Mouse (Mus musculus) hindbrain, embryonic 12.5 days (tissue): ENCODE data around the gene Calhm1. TPM values are rescaled to one million over a fixed set of nuclear protein-coding genes. Genes with fewer than 3 reads are reported as not detected.

Experiments used
- ATAC-seq: fragments of 200-750 bp; cut with Nextera tagmentation; 2 replicates; pipeline ENCODE4 v1.8.0; 2017; ENCODE audit warnings: moderate TSS enrichment; ENCODE audit not compliant: low FRiP score
- H3K27ac ChIP-seq: fragments of 300-500 bp; sonication (generic); 2 replicates; pipeline ENCODE4 v1.5.1; 2016; ENCODE audit warnings: mild to moderate bottlenecking
- H3K27me3 ChIP-seq: fragments of 300-500 bp; sonication (generic); 2 replicates; pipeline ENCODE4 v1.6.1; 2016; ENCODE audit warnings: mild to moderate bottlenecking
- H3K36me3 ChIP-seq: fragments of 300-500 bp; sonication (generic); 2 replicates; pipeline ENCODE4 v1.6.1; 2016; ENCODE audit warnings: mild to moderate bottlenecking
- H3K4me1 ChIP-seq: fragments of 300-500 bp; sonication (generic); 2 replicates; pipeline ENCODE4 v1.6.1; 2016
- H3K4me2 ChIP-seq: fragments of 300-500 bp; sonication (generic); replicated peaks from 2 replicates; pipeline ENCODE4 v1.6.1; 2016; ENCODE audit warnings: mild to moderate bottlenecking
- H3K4me3 ChIP-seq: fragments of 300-500 bp; sonication (generic); 2 replicates; pipeline ENCODE4 v1.5.1; 2016; ENCODE audit warnings: mild to moderate bottlenecking
- H3K9ac ChIP-seq: fragments of 300-500 bp; sonication (generic); 2 replicates; pipeline ENCODE4 v1.6.1; 2016; ENCODE audit warnings: mild to moderate bottlenecking, moderate library complexity
- H3K9me3 ChIP-seq: fragments of 300-500 bp; sonication (generic); replicated peaks from 2 replicates; pipeline ENCODE4 v1.6.1; 2016; ENCODE audit warnings: mild to moderate bottlenecking
- WGBS: fragments of 180-500 bp; shearing (Covaris S2); methylation state at CpG from one replicate; pipeline ENCODE4 v1.1.7; 2016; 5-methylcytosine and 5-hydroxymethylcytosine counted together
- polyA plus RNA-seq: library from polyadenylated mRNA; unstranded; fragments of >200 nt; fragmentation: Nextera tagmentation; extraction: Ambion mirVana; gene quantifications from 2 replicates; pipeline ENCODE4 v1.2.1, GENCODE M21; 2016

Calhm1 gene
- polyA plus RNA-seq, 1 experiment from 2014 or later: not detected

DNA sequence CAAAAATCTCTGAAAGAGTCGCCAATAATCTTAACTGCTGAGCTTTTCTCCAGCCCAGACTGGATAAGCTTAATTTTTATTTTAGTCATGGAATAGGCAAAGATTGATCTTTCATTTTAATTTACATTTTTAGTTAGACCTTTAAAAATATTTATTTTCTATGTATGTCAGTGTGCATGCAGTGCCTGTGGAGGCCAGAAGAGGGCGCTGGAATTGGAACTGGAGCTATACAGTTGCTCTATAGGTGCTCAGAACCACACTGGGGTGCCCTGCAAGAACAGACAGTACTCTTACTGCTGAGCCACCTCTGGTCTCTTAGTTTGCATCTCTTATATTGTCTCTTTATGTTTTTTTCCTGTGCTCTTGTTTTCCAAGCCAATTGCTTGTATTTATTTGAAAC, 21.3 kb downstream of the Calhm1 start:
- H3K4me1 ChIP-seq: no peaks in the 10 kb centered on the region
- H3K9ac ChIP-seq: no peak overlapping the region
- no peak for ATAC-seq
- no peak overlapping the region for H3K4me2 ChIP-seq
- no peaks in the 10 kb centered on the region for H3K27me3 ChIP-seq
- H3K9me3 ChIP-seq: no peaks in the 10 kb centered on the region
- WGBS: 21% methylated on average over 2 of the region's 2 CpGs
- H3K27ac ChIP-seq: no peak overlapping the region
- H3K36me3 ChIP-seq: peaks cover 74% of the 10 kb centered on the region
- no peak overlapping the region for H3K4me3 ChIP-seq

DNA sequence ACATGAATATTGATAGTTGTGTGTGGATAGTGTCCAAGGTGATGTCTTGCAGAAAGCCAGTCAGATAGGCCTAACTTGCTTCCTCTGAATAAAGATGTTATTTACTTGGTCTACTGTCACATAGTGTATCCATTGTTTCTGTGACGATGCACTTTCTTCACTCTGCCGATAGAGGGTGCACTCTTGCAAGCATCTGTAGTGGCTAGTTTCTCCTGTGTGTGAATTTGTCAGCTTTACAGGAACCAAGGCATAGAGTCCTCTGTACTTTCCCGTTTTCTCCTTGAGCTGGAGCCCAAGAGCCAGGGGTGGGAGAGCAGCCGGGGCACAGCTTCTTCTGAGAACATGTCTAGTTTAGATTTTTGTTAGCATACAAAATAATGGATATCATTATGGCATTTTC, 23.0 kb downstream of the Calhm1 start:
- Histone ChIP-seq H3K9me3 (no peaks in the 10 kb centered on the region), H3K4me3 (no peak overlapping the region), H3K4me1 (no peaks in the 10 kb centered on the region), H3K36me3 (peaks cover 74% of the 10 kb centered on the region), H3K4me2 (no peak overlapping the region), H3K27me3 (no peaks in the 10 kb centered on the region), H3K27ac (no peak overlapping the region), H3K9ac (no peak overlapping the region)
- ATAC-seq: no peak
- 51% methylated on average over 4 of the region's 4 CpGs for WGBS

DNA sequence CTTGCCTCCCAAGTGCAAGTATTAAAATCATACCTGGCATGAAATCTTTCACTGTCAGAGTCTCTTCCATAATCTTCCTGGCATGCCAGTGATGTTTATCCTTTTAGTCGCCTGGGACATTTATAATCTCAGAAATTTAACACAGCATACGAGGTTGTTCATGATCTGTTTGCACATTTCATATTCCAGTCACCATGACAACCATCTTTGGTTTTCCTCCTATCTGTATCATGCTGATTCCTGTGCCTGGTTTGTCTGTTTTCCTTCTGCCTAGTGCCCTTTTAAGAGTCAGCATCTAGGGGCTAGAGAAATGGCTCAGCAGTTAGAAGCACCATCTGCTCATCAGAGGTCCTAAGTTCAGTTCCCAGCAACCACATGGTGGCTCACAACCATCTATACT, 25.4 kb downstream of the Calhm1 start:
- H3K9ac ChIP-seq: no peak overlapping the region
- no peaks in the 10 kb centered on the region for H3K4me1 ChIP-seq
- no peak overlapping the region for H3K27ac ChIP-seq
- H3K4me3 ChIP-seq: no peak overlapping the region
- H3K9me3 ChIP-seq: no peaks in the 10 kb centered on the region
- ATAC-seq: no peak
- 88% methylated on average over 2 of the region's 2 CpGs for WGBS
- H3K4me2 ChIP-seq: no peak overlapping the region
- peaks cover 77% of the 10 kb centered on the region for H3K36me3 ChIP-seq
- no peaks in the 10 kb centered on the region for H3K27me3 ChIP-seq

DNA sequence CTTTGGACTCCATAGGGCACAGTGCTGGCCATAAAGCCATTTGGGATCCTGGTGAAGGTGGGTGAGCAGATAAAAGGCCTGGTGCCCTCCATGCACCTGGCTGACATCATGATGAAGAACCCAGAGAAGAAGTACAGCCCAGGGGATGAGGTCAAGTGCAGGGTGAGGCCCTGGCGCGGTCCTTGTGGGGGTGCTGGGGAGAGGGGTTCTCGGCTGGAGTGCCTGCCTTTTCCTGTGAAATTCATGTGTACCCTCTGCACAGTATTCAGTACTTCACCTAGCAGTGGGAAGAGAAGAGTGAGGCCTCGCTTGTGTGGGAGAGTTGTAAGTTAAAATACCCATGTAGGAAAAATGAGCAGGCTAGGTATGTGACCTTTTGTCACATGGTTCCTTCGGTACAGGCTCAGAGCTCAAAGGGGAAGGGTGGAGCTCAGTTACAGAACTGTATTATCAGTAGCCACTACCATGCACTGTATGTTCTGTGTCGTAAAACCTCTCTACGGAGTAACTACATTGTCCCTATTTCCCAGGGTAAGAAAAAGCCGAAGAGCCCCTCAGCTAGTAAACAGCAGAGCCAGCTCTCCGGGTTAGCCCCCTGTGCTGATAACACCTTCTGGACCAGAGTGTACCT, 39.3 kb downstream of the Calhm1 start:
- Histone ChIP-seq H3K27me3 (no peaks in the 10 kb centered on the region), H3K4me1 (no peaks in the 10 kb centered on the region), H3K4me3 (no peak overlapping the region), H3K9ac (no peak overlapping the region), H3K36me3 (peaks cover 98% of the 10 kb centered on the region), H3K9me3 (no peaks in the 10 kb centered on the region), H3K4me2 (no peak overlapping the region), H3K27ac (no peak overlapping the region)
- 93% methylated on average over 9 of the region's 9 CpGs for WGBS
- ATAC-seq: no peak

DNA sequence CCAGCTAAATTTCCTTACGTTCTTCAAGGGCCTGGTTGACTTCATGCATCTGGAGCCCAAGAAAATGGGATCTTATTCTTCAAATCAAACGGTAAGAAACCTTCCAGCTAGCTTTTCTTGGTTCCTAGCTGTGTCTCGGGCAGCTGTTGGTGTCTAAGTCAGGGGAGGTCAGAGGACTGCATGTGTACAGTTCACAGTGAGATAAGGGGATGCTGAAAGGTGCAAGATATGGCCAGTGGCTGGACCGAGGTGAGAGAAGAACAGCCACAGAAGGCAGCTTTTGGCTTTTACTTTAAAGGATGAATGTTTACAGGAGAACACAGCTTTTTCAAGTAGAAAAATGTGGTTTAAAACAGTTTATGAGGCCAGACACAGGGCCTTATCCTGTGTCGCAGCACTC, 43.0 kb downstream of the Calhm1 start:
- no peak for ATAC-seq
- Histone ChIP-seq H3K36me3 (peaks cover 97% of the 10 kb centered on the region), H3K9me3 (no peaks in the 10 kb centered on the region), H3K4me3 (no peak overlapping the region), H3K4me1 (no peaks in the 10 kb centered on the region), H3K9ac (no peak overlapping the region), H3K27me3 (no peaks in the 10 kb centered on the region), H3K27ac (no peak overlapping the region), H3K4me2 (no peak overlapping the region)
- WGBS: 93% methylated on average over 5 of the region's 5 CpGs

Other genes with a start within 250 kb of the Calhm1 start
- 578 and 632 TPM in 2 replicates for gene Ina, start 129.6 kb downstream of the Calhm1 start, polyA plus RNA-seq
- 85.3 and 89.1 TPM in 2 replicates for gene Nt5c2, start 129.1 kb downstream of the Calhm1 start, polyA plus RNA-seq
- 30.4 and 31.1 TPM in 2 replicates for gene Pcgf6, start 93.3 kb downstream of the Calhm1 start, polyA plus RNA-seq
- 10.7 and 11.2 TPM in 2 replicates for gene Taf5, start 76.5 kb downstream of the Calhm1 start, polyA plus RNA-seq
- gene Usmg5, start 53.6 kb downstream of the Calhm1 start, polyA plus RNA-seq: 1,230 and 1,343 TPM in 2 replicates
- gene Pdcd11, start 53.5 kb downstream of the Calhm1 start, polyA plus RNA-seq: 11.4 and 11.5 TPM in 2 replicates
- gene Calhm2, start 6.0 kb downstream of the Calhm1 start, polyA plus RNA-seq: 2.2 and 2.6 TPM in 2 replicates
- gene Calhm3, start 13.5 kb upstream of the Calhm1 start, polyA plus RNA-seq: not detected in 2 replicates
- 7.4 and 7.9 TPM in 2 replicates for gene Neurl1a, start 34.6 kb upstream of the Calhm1 start, polyA plus RNA-seq